Mouse (Mus musculus) T-helper 17 cell (primary cell): ENCODE measurements around the gene Ina.

Source experiments
- in situ Hi-C, 2 experiments: fragments of 300-600 bp; cut with MboI, MseI; formaldehyde crosslinking; loops; 1 replicate in 1 of 2; 2 replicates in 1 of 2; pipeline ENCODE4 v1.15.1; 2025; ENCODE audit warnings: high pct_unique_total_duplicates in 2 of 2

Gene Ina

DNA sequence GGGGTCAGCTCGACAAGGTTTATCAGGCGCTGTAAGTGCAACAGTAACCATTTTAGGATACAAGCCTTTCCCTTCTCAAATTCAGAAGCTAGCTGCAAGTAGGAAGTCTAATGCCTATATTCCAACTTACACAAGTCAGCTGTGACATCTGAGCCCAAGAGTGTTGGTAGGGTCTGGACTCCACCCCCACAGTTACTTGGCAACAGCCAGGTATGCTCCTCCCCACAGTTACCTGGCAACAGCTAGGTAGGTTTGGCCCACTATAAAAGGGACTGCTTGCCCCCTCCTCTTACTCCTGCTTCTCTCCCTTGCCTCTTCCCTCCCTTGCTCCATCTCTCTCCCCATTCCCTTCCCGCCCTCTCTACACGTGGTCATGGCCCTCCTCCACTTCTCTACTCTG is 34.6 kb downstream of the Ina start:
- in situ Hi-C loops: loop anchor here in 1 of 2 experiments (10.0 kb wide), 1 partner anchor 474 kb away; the partner anchor contains the start of genes Arl3 and Sfxn2

DNA sequence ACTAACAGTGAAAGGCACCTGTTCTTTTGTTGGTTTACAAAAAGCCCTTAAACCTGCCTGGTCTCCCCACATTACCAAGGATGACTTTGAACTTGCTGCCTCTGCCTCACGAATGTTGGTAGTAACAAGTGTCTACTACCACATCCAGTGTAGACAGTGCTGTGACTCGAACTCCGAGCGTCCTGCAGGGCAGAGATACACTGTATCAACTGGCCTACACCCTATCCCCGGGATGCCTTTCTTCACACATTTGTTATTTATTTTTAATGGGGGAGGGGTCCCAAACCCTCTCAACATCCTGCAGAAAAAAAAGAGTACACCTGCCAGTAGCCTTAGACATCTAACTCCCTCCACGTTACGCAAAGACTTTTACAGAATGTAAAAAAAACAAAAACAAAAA is 35.3 kb downstream of the Ina start:
- in situ Hi-C loops: loop anchor here in 1 of 2 experiments (10.0 to 25.0 kb wide), 2 partner anchors 475 to 1263 kb away; partner anchors contain the start of genes Arl3, Mgea5 and Sfxn2

- in situ Hi-C loops: loop anchor here in 1 of 2 experiments (25.0 kb wide), 1 partner anchor 1263 kb away; the partner anchor contains the start of gene Mgea5
Measured at GRCm38 (mm10) chr19:47050271-47051032, 36.0 kb downstream of the Ina start, which contains the start of gene Pcgf6. Gene Pcgf6 (minus strand): TSS chr19:47050906.

DNA sequence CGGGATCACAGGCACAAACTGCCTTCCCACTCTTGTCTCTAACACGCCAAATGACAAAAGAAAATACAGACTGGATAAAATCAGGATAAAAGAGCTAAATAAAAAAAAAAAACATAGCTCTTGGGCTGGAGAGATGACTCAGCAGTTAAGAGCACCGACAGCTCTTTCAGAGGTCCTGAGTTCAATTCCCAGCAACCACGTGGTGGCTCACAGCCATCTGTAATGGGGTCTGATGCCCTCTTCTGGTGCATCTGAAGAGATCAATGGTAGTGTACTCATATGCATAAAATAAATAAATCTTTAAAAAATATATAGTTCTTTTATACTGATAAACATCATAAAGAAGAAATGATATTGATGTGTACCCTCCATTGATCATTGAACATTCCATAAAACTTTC is 38.4 kb downstream of the Ina start:
- in situ Hi-C loops: loop anchor here in 1 of 2 experiments (25.0 kb wide), 1 partner anchor 1266 kb away; the partner anchor contains the start of gene Mgea5

- in situ Hi-C loops: loop anchor here in 1 of 2 experiments (25.0 kb wide), 1 partner anchor 1266 kb away; the partner anchor contains the start of gene Mgea5
Measured at GRCm38 (mm10) chr19:47053471-47053870, 39.0 kb downstream of the Ina start.

DNA sequence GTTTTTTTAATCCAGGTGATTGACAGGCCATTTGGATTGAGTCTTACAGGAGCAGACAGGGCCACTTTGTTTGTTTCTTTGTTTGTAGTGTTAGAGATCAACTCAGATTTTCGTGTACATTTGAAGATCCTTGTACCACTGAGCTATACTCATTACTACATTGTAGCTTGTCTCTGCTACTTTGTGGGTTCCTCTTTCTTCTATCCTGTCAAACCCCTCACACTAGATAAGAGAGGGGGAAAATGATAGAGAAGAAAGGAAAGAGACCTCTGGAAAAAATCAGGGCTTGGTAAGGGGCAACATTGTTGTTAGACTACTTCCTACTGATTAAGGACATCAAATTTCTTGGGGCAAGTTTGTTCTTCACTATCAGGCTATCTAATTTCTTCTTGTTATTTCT is 43.2 kb downstream of the Ina start:
- in situ Hi-C loops: loop anchor here in 1 of 2 experiments (25.0 kb wide), 1 partner anchor 1270 kb away; the partner anchor contains the start of gene Mgea5

- in situ Hi-C loops: loop anchor here in 1 of 2 experiments (25.0 kb wide), 1 partner anchor 1279 kb away; the partner anchor contains the start of gene Mgea5
Measured at GRCm38 (mm10) chr19:47065860-47066259, 51.4 kb downstream of the Ina start.

GRCm38 (mm10) chr19:47067096-47067882 is 52.8 kb downstream of the Ina start, which contains the start of gene Taf5:
Gene Taf5 (plus strand): TSS chr19:47067746.
- in situ Hi-C loops: loop anchor here in 1 of 2 experiments (25.0 kb wide), 1 partner anchor 1280 kb away; the partner anchor contains the start of gene Mgea5

- in situ Hi-C loops: loop anchor here in 1 of 2 experiments (25.0 kb wide), 1 partner anchor 1281 kb away; the partner anchor contains the start of gene Mgea5
Measured at GRCm38 (mm10) chr19:47067924-47068611, 53.6 kb downstream of the Ina start.
